Mouse (Mus musculus): ENCODE measurements at regions not wholly inside any gene's neighbourhood (a gene's known extent, or its start where the extent isn't known, plus 50 kb on each side); places are given as distances from the start of the nearest gene placed in this dataset.

- DNase-seq: no peak
Observed at GRCm38 (mm10) chr9:35328503-35328902, 60.8 kb downstream of the Rpusd4 start.

GRCm38 (mm10) chr9:35330386-35330785 lies 62.7 kb downstream of the Rpusd4 start:
- DNase-seq: no peak

- no peak for DNase-seq
Observed at GRCm38 (mm10) chr9:35331241-35331680, 63.6 kb downstream of the Rpusd4 start.

GRCm38 (mm10) chr9:35332688-35333630 lies 65.3 kb downstream of the Rpusd4 start:
- no peak for DNase-seq

GRCm38 (mm10) chr9:35333631-35334005 lies 66.0 kb downstream of the Rpusd4 start:
- DNase-seq: no peak

GRCm38 (mm10) chr9:35334536-35334935 lies 66.9 kb downstream of the Rpusd4 start:
- DNase-seq: no peak

GRCm38 (mm10) chr9:35335181-35335580 lies 67.5 kb downstream of the Rpusd4 start:
- DNase-seq: no peak

GRCm38 (mm10) chr9:35335888-35336700 lies 68.4 kb downstream of the Rpusd4 start:
- peak; percentile 72 for DNase-seq

- DNase-seq: peak; percentile 58
Observed at GRCm38 (mm10) chr9:35336701-35337055, 69.0 kb downstream of the Rpusd4 start.

- DNase-seq: no peak
Observed at GRCm38 (mm10) chr9:35338858-35339257, 71.2 kb downstream of the Rpusd4 start.

- peak; percentile 35 for DNase-seq
Observed at GRCm38 (mm10) chr9:35339492-35340262, 72.0 kb downstream of the Rpusd4 start.

- no peak for DNase-seq
Observed at GRCm38 (mm10) chr9:35340263-35340573, 72.6 kb downstream of the Rpusd4 start.

- DNase-seq: peak; percentile 69
Observed at GRCm38 (mm10) chr9:35340811-35341210, 73.1 kb downstream of the Rpusd4 start.

- no peak for DNase-seq
Observed at GRCm38 (mm10) chr9:35341386-35341785, 73.7 kb downstream of the Rpusd4 start.

GRCm38 (mm10) chr9:35342436-35342835 lies 74.8 kb downstream of the Rpusd4 start:
- peak; percentile 37 for DNase-seq

- no peak for DNase-seq
Observed at GRCm38 (mm10) chr9:35343336-35343735, 75.7 kb downstream of the Rpusd4 start.

GRCm38 (mm10) chr9:35344374-35344773 lies 76.6 kb upstream of the Cdon start:
- no peak for DNase-seq

GRCm38 (mm10) chr9:35346378-35346777 lies 74.5 kb upstream of the Cdon start:
- peak; percentile 46 for DNase-seq

GRCm38 (mm10) chr9:35350046-35350552 lies 70.8 kb upstream of the Cdon start:
- DNase-seq: no peak

- DNase-seq: no peak
Observed at GRCm38 (mm10) chr9:35351576-35351975, 69.4 kb upstream of the Cdon start.

GRCm38 (mm10) chr9:35354652-35355130 lies 66.2 kb upstream of the Cdon start:
- no peak for DNase-seq

GRCm38 (mm10) chr9:35359699-35360098 lies 61.2 kb upstream of the Cdon start:
- no peak for DNase-seq

All from adrenal gland, postnatal 14 days (tissue).